Mouse (Mus musculus) MN1 (cell line): ENCODE data around the gene Vps4a.
"Not testable (repeated sequence)": the region's sequence is repeated elsewhere in the genome, so short reads cannot be mapped to it uniquely, and the experiment has no call there.

ENCODE experiments used
- DNase-seq: peaks from one replicate; pipeline ENCODE4 v3.0.0-alpha.2; 2016; ENCODE audit warnings: low spot score

Gene Vps4a

DNA sequence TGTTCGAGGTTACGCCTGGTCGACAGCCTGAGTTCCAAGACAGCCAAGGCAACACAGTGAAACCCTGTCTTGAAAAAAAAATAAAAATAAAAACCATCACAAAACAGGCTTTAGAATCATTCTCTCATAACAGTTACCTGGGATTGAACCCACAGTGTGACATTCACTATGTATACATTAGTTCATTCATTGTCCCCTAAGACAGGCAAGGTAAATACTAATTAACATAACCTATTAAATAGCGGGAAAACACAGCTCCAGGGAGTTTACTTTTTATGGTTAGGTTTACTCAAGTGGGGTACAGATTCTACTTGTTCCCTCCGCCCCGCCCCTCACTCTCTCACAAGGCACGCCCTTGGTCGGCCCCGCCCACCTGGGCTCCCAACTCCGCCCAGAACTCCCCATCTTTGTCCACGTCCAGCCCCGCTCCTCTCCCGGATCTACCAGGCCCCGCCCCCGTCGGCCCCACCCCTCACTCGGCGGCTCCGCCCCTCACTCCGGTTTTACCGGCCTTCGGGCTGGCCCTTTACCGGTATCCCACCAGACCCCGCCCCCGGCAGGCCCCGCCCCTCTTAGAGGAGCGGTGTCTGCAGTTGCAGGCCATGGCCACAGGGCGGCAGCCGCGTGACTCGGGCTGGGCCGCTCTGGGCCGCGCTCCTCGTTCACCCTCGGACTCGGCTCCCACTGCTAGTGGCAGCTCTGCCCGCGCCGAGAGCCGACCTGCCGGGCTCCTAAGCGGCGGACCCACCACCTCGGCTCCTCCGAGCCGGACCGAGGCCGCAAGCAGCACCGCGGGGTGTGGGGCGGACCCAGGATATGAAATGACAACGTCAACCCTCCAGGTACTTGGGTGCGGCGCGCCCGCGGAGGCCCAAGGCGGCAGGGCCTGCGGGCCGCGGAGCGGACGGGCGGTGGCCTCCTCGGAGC is at the start of gene Vps4a:
TSS of gene Vps4a (plus strand) at position 573 of the 927 bp plus-strand sequence.
- DNase-seq, result peak; percentile 96

DNA sequence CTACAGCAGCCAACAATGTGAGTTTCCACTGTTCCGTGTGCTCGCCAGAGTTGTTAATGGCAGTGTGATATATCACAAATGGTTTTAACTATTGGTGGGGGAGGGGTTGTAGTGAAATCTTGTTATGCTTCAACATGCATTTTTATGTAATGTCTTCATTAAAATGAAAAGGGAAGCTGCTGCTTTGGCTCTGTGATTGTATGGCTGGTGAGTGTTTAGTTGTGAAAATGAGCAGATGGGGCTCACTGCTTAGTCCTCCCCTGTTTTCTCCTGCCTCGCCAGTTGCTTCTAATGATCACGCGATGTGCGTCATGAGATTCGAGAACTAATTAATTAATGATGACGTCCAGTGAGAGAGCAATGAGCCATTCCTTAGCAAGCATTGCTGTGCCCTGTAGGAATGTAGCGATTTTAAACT is 45.6 kb upstream of the Vps4a start:
- DNase-seq, result no peak

DNA sequence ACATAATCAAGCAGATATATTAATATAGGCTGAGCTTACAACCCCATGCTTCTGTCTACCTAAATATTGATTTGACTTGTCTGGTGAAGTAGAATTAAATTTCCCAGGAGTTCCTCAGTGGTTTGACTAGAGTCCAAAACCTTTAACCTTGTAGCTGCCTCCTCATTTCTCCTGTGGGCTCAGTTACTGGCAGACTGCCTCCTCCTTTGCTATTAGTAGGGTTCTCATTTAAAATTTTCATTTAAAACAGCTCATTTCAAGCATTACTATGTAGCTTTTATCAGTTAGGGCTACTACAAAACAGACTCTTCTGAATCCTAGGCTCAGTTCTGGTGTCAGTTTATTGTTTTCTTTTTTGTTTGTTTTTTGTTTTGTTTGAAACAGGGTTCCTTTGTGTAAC is 45.1 kb upstream of the Vps4a start:
- no peak for DNase-seq

DNA sequence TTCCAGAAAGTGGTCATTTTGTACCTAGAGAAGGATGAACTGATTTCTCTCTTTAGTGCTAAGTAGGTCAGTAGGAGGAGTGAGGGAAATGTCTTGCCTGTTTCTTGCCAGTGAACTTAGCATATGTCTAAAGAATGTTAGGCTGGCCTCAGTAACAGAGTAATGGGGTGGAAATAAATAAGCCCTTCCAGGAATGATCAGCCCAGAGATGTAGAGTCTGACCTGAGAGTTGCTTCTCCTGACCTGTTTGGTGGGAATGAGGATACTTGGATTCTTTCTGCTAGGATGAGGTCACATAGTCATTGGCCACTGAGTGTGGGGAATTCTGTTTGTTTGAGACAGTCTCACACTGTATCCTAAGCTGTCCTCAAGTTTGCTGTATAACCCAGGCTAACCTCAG is 43.5 kb upstream of the Vps4a start:
- no peak for DNase-seq

DNA sequence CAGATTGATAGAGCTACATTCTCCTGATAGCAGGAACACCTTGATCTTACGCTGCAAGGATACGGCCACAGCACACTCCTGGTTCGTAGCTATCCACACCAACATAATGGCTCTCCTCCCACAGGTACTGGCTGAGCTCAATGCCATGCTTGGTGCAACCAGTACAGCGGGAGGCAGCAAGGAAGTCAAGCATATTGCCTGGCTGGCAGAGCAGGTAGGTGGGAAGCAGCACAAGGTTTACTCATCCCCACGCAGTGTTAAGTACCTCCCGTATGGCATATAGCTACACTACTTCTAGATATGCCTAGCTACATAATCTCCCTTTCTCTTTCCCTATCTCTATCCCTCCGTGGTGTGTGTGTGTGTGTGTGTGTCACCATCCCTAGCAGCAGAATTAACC is 39.6 kb upstream of the Vps4a start:
- no peak for DNase-seq

DNA sequence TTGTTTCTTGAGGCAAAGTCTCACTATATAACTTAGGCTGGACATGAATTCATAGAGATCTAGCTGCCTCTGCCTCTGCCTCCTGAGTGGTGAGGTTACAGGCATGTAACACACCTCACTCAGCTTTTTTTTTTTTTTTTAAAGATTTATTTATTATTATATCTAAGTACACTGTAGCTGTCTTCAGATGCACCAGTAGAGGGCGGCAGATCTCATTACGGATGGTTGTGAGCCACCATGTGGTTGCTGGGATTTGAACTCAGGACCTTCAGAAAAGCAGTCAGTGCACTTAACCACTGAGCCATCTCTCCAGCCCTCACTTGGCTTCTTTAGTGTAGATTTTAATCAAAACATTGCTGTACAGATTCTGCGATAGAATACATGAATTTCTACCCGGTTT is 34.7 kb upstream of the Vps4a start:
- DNase-seq, result not testable (repeated sequence)

DNA sequence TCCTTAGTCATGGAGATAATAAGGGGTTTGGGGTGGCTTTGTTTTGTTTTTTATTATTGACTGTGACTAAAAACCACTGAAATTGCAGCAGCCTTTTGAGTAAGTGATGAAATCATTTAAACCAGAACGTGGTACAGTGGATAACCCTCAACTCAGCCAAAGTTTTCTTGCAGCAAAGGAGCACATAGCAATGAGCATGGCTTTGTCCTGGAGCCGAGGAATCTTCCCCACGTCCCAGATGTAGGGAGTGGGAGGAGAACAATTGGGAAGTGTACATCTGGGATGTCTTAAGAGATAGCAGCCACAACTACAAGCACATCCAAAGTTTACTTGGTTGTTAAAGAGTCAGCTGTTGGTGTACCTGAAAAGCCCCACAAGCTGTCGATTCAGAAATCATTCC is 33.6 kb upstream of the Vps4a start:
- DNase-seq, result no peak

DNA sequence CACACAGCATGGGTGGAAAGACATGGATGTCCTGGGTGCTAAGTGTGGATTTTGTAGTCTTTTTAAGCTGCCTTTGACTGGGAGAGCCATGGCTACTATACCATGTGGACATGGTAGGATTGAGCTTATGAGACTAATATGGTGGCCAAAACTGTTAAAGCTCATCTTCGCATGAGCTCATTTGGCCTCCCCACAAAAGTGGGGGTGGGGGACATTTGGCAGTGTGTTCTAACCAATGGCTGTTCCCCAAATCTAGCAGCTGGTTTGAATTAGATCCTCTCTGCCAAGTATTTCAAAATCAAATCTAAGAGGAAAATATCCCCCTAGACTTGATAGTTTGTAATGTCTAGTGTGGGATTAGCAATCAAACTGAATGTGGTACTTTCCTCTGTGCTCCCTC is 32.0 kb upstream of the Vps4a start:
- no peak for DNase-seq

DNA sequence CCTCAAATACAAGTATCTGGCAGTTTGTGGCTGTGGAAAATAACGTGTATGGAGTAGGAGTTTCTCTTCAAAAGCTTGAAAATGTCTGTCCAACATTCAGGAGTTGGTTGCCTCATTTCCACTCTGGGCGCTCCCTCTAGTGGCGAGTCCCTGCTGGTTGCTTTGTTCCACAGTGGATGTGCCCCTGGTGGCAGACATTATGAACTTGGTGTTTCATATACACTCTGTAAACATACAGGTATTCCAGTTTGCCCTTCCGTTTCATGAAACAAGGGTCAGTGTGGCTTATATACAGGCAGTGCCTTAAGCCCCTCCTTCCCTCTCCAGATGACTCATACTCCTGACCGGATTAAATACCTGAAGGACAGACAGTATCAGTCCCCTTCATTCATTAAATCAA is 28.5 kb upstream of the Vps4a start:
- peak; percentile 89 for DNase-seq

DNA sequence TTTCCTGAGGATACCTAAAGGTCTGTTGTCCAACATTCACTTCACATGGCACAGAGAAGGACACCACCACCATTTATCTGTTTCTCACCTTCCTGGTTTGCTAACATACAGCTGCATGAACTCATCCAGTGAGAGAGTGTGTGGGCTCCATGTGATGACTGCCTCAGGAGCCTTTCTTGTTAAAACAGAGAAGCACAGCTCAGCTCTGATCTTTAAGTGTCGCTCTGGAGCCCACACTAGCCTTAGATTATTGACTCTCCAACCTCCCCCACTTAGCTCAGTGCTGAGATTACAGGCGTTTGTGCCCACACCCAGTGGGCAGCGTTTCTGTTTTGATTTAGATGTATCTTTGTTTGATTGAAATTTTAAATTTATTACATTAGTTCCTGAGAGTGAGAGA is 23.2 kb upstream of the Vps4a start:
- no peak for DNase-seq

DNA sequence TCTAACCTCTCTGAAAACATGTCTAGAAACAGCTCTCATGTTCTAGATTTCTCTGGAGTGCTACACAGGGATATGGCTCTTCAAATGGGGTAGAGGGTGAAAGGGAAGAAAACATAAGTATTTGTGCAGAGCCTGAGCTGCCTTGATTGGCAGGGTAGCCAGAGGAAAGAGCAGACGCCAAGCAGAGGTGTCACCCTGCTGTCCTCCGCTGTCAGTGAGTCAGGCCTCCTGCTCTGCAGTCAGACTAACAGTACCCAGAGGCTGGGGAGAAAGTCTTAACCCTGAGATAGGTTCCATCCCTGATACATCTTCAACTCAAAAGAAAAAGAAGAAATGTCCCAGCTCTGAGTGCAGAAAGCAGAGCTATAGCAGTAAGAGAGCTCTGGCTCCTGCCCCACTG is 18.4 kb upstream of the Vps4a start:
- no peak for DNase-seq

DNA sequence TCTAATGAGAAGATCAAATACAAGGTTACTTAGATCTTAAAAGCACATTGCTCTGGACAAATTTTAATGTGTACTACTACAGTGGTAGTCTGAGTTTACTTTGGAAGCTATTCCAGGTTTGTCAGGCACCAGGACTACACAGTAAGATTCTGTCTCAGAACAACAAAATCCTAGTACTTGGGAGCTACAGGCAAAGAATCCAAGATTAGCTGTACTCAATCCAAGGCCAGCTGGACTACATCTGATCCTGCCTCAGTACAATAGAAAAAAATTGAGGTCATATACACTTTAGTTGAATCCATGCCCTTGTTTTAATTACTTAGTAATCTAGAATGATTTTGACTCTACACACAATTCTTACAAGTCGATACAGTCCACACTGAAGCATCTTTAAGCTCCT is 16.1 kb upstream of the Vps4a start:
- DNase-seq, result no peak

DNA sequence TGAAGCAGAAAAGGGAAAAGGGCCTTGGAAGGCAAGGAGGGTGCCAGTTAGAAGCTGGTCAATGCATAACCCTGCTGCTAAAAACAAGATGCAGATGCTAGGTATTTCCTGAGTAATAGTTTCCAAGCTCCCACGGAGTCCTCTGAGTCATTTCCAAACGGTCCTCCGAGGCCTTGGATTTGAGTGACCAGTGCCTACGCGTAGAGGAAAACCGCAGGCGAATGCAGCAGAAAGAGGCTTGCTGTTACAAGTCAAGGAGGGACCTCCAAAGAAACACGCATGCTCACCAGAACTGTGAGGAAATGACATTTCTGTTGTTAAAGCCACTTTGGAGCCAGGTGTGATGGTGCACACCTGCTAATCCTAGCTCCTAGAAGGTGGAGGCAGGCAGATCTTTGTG is 7.5 kb upstream of the Vps4a start:
- DNase-seq, result no peak

DNA sequence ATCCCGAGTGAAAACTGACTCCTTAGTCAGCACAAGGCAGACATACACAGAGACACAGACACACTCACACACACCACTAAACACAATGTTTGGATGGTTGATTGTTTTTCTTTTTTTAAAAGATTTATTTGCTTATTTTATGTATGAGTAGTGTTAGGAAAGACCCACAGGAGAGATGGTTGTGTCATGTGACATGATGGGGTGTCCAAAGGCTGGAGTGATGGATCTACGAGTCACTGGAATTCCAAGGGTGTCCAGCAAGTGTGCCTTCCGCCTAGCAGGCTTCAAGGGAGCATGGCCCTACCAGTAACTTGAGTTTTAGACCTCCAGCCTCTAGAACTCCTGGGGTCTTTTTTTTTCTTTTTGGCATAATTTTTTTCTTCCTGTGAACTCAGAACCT is 1.7 kb upstream of the Vps4a start:
- no peak for DNase-seq

DNA sequence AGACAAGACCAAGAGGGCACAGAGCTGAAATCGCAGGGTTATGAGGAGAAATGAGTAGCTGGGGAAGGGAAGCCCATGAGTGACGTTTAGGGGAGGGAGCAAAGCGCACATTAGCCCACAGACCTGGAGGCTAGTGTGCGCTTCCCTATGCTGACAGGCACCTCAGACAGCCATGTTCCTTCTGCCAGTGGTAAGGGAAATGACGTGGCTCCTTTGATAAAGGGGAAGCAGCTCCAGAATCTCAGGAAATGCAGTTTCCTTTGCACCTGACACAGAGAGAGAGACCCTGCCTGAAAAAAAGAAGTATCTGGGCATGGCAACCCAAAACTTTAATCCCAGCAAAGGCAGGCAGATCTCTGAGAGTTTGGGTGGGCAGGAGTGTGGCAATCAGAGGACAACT is 964 bp upstream of the Vps4a start:
- no peak for DNase-seq

DNA sequence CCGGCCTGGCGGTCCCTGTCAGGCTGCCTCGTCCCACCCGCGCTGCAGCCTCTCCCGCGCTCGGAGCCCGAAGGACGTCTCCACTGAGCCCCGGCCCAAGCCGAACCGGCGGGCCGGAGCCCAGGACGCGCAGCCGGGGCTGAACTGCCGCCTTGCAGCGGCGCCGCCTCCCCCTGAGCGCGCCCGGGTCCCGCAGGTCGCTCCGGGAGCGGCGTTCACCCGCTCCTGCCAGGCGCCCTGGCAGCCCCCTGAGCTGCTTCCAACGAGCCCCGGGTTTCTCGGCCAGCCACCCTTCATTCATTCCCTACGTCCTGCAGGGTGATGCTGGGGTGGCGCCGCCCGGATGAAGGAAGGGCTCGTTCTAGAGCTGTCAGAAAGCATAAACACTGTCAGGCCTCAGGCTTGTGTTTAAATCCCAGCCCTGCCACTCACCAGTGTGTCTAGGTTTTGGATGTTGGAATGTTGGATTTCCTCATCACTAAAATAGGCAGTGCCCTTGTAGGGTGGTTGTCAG is 612 bp downstream of the Vps4a start:
- DNase-seq, result peak; percentile 42

DNA sequence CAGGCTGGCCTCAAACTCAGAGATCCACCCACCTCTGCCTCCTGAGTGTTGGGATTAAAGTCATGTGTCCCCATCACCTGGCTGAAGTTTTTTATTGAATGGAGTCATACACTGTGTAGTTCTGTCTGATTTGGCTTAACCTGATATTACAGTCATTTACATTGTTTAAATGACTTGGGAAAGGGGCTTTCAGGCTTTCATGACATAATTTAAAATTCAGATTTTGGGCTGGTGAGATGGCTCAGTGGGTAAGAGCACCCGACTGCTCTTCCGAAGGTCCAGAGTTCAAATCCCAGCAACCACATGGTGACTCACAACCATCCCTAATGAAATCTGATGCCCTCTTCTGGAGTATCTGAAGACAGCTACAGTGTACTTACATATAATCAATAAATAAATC is 2.6 kb downstream of the Vps4a start:
- DNase-seq, result not testable (repeated sequence)

DNA sequence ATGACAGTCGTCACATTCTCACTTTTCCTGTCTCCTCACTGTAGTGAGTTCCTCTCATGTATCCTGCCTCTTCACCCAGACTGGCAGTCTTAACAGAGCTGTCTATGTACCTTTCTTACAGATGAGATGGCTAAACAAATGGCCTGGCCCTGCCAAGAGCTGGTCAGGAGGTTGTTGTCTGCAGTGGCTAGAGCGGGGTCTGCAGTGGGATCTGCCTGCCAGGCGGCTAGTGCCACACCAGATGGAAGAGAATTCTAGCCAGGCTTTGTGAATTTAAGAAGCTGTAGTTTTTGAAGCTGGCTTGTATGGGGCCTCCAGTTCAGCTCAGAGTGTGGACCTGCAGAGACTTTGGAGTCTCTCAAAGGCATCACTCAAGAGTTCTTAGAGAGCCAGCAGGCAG is 4.6 kb downstream of the Vps4a start:
- no peak for DNase-seq

DNA sequence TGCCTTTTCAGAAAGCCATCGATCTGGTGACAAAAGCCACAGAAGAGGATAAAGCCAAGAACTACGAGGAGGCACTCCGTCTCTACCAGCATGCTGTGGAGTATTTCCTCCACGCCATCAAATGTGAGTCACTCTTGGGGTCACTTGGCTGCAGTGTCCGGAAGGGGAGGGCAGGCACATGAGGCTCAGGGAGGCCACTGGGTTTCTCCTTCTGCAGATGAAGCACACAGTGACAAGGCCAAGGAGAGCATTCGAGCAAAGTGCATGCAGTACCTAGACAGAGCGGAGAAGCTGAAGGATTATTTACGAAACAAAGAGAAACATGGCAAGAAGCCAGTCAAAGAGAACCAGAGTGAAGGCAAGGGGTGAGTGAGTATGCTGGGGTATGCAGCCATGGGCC is 5.6 kb downstream of the Vps4a start:
- no peak for DNase-seq

DNA sequence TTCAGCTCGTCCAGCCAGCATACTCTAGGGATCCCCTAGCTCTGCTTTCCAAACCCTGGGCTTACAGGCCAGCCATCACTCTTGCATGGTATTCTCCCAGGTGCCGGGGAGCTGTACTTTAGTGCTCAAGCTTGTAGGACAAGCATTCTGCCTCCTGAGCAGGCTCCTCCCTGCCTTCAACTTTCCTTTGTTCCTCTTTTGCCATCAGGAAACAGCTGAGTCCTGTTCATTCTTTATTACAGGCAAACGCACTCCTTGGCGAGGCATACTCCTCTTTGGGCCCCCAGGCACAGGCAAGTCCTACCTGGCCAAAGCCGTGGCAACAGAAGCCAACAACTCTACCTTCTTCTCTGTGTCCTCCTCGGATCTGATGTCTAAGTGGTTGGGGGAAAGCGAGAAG is 9.6 kb downstream of the Vps4a start:
- no peak for DNase-seq

DNA sequence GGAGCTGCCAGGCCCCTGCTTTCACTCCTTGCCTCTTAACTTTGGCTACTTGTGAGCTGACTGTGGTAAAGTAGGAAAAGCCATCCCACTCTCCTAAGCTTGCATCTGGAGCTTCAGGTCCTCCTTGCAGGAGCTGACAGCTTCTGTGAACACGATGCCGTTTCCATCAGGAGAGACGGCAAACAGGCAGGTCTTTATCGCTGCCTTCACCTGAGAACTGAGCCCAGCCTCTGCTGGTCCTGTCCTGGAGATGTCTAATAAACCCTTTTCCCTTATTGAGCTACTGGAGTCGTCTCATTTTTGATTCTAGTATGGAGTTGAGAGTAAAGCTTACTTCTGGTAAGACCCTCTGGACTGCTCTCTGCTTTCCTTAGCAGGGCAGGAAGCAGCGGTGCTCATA is 14.5 kb downstream of the Vps4a start:
- DNase-seq, result no peak

DNA sequence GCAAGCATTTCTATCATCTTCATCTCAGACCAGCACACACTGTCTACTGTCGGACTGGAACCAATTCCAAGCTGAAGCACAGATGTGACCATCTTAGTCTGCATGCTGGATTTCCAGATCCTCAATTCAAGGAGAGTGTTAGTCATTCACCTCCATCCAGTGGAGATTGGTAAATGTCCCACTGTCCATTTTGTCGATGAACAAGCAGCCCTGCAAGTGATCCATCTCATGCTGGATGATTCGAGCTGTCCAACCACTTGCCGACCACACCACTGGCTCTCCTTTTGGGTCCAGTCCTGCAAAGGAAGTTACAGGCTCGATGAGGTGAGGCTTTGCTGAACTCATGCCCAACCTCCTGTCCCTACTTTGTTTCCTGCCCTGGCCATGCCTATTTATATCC is 16.0 kb downstream of the Vps4a start:
- no peak for DNase-seq

DNA sequence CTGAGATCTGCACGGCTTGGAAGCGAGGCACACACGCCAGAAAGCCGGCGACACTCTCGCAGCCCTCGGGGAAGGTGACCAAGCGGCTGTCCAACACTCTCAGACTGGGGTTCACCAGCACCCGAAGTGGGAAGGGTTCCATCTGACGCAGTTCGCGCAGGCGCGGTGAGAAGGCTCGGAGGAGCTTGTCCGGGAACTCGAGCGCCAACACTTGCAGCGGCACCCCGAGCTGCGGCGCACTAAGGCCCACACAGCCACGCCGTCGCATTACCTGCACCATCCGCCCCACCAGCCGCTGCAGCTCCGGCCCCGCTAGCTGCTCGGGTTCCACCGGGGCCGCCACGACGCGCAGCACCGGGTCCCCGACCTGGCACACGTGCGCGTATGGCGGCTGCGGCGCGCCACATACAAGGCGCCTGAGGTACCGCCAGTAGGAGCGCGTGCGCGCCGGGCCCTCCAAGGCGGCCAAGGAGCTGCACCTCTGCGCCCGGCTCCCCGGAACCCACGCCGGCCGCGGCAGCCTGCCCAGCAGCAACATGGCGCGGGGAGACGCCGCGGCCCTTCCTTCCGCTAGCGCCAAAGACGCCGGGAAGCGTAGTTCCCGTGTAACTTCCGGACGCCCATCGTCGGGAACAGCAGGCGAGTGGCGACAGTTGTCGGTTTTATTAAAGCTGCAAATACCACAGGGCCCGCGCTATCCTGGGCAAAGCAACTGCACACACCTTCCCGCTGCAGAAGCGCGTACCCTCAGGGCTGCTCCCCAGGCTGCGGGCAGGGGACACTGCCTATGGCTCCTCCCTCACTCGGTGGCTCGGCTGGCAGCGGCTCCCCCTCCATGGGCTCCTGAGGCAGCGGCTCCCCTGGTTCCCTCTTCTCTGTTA is 17.3 kb downstream of the Vps4a start, which contains the start of gene Pdf:
TSS of gene Pdf (minus strand) at position 554 of the 881 bp plus-strand sequence.
- DNase-seq, result no peak
